In genomic region chr13:41569776-41570175, GRCm38 (mm10) we compare ENCODE assay signal across 24 mouse cellular contexts. TPM values are rescaled to one million over a fixed set of nuclear protein-coding genes. Genes with fewer than 3 reads are reported as not detected.
DNase-seq lines count a peak whose midpoint lies in the region; ATAC-seq and TF ChIP-seq lines count a peak whose summit lies in the region.
"Had no signal": no experiment of that assay in that cellular context is flagged by ENCODE, and none has a peak within 500 bp of the region (broad histone marks: within the 10 kb centered on the region; RNA-seq: fewer than 3 reads in every experiment).

No protein-coding gene starts in this region.

- no peak for DNase-seq in lung, postnatal 0 days (ENCODE audit: low spot score)
- no peak for DNase-seq in lung, adult 2 months
- DNase-seq in 3134 (ENCODE audit: extremely low read depth, insufficient read length, low spot score): peak; percentile 14
- peak; percentile 62 for DNase-seq in 3T3-L1 (ENCODE audit: low read depth, low spot score)
- DNase-seq: adrenal gland, adult 8-10 months; adrenal gland, postnatal 14 days; adrenal gland, postnatal 36 days; cerebellum, adult 11-12 months; cerebellum, adult 2 months; cerebellum, adult 9-10 months; cerebellum, postnatal 10 days; cerebellum, postnatal 25 days had no signal

- no peaks in the 10 kb centered on the region for H3K27me3 ChIP-seq in lung, postnatal 0 days (replicated peaks; ENCODE audit: insufficient read depth, low read length)
- H3K27me3 ChIP-seq in heart, embryonic 12.5 days (replicated peaks): peaks cover 12% of the 10 kb centered on the region
- H3K27me3 ChIP-seq: embryonic facial prominence, embryonic 12.5 days; Patski had no signal

- TF ChIP-seq EP300 in lung, postnatal 0 days (IDR thresholded peaks at IDR 0.05): no peak

- no peak overlapping the region for H3K4me2 ChIP-seq in lung, postnatal 0 days (replicated peaks; ENCODE audit: low read depth, low read length)
- H3K4me2 ChIP-seq in heart, embryonic 12.5 days: no peak overlapping the region
- H3K4me2 ChIP-seq: embryonic facial prominence, embryonic 12.5 days; forebrain, embryonic 12.5 days had no signal

- no peak overlapping the region for H3K4me3 ChIP-seq in lung, postnatal 0 days (ENCODE audit: low read depth, low read length)
- no peak overlapping the region for H3K4me3 ChIP-seq in lung, adult 2 months (replicated peaks; ENCODE audit: extremely low read depth, low read depth, low read length)
- no peak overlapping the region for H3K4me3 ChIP-seq in bone marrow, adult 2 months (replicated peaks; ENCODE audit: control insufficient read depth, low read depth, low read length)
- H3K4me3 ChIP-seq in heart, embryonic 12.5 days: no peak overlapping the region
- H3K4me3 ChIP-seq: embryonic facial prominence, embryonic 10.5 days; embryonic facial prominence, embryonic 12.5 days; erythroblast, embryonic 14.5 days; forebrain, embryonic 10.5 days; forebrain, embryonic 12.5 days had no signal

- H3K9ac ChIP-seq in lung, postnatal 0 days (replicated peaks; ENCODE audit: low read depth): no peak overlapping the region
- H3K9ac ChIP-seq in heart, embryonic 12.5 days: no peak overlapping the region
- H3K9ac ChIP-seq: embryonic facial prominence, embryonic 12.5 days; forebrain, embryonic 12.5 days had no signal

- no peak for ATAC-seq in lung, postnatal 0 days
- ATAC-seq in heart, embryonic 12.5 days (ENCODE audit: insufficient number of reproducible peaks, low FRiP score): no peak
- no peak for ATAC-seq in cerebellum, adult (ENCODE audit: insufficient number of reproducible peaks, low FRiP score, low TSS enrichment)
- ATAC-seq: activated CD4-positive, CD25-positive, alpha-beta regulatory T cell, adult 4 months; forebrain, embryonic 14.5 days; forebrain, embryonic 16.5 days; Patski had no signal

- no peaks in the 10 kb centered on the region for H3K36me3 ChIP-seq in lung, postnatal 0 days (ENCODE audit: insufficient read depth, low read length)
- H3K36me3 ChIP-seq in heart, embryonic 12.5 days: no peaks in the 10 kb centered on the region
- H3K36me3 ChIP-seq: embryonic facial prominence, embryonic 10.5 days; embryonic facial prominence, embryonic 12.5 days; forebrain, embryonic 10.5 days; forebrain, embryonic 12.5 days had no signal

- WGBS in lung, postnatal 0 days: 23% methylated on average over 3 of the region's 3 CpGs
- WGBS in lung, adult 2 months: 38% methylated on average over 3 of the region's 3 CpGs
- WGBS in bone marrow, adult 2 months: 43% methylated on average over 3 of the region's 3 CpGs
- WGBS in heart, embryonic 12.5 days: 62% methylated on average over 3 of the region's 3 CpGs

- no peak for TF ChIP-seq CTCF in lung, postnatal 0 days (IDR thresholded peaks at IDR 0.05)
- TF ChIP-seq CTCF in lung, adult 2 months (IDR thresholded peaks at IDR 0.05; ENCODE audit: insufficient read depth, low read length): no peak
- TF ChIP-seq CTCF in bone marrow, adult 2 months (IDR thresholded peaks at IDR 0.05; ENCODE audit: control insufficient read depth, insufficient read depth, low read length): no peak

- peak overlapping the region; percentile 8; the same call in 1 of the 2 replicates for H3K27ac ChIP-seq in lung, postnatal 0 days (ENCODE audit: low read length)
- H3K27ac ChIP-seq in bone marrow, adult 2 months (ENCODE audit: control insufficient read depth, insufficient read depth, low read depth, low read length, poor library complexity): peak overlapping the region; percentile 26; the same call in 1 of the 2 replicates
- H3K27ac ChIP-seq in heart, embryonic 12.5 days (ENCODE audit: poor library complexity, severe bottlenecking): no peak overlapping the region
- H3K27ac ChIP-seq: embryonic facial prominence, embryonic 12.5 days; forebrain, embryonic 10.5 days; forebrain, embryonic 12.5 days had no signal

- TF ChIP-seq POLR2A in lung, adult 2 months (IDR thresholded peaks at IDR 0.05; ENCODE audit: borderline replicate concordance, extremely low read depth, low read depth, low read length): no peak
- no peak for TF ChIP-seq POLR2A in bone marrow, adult 2 months (IDR thresholded peaks at IDR 0.05; ENCODE audit: borderline replicate concordance, control insufficient read depth, low read depth, low read length)

- peaks cover 10% of the 10 kb centered on the region; the same call in 1 of the 2 replicates for H3K4me1 ChIP-seq in lung, postnatal 0 days (ENCODE audit: insufficient read depth, low read depth, low read length)
- peaks cover 4% of the 10 kb centered on the region for H3K4me1 ChIP-seq in lung, adult 2 months (ENCODE audit: control insufficient read depth, insufficient read depth, low read length)
- no peaks in the 10 kb centered on the region; the same call in 1 of the 2 replicates for H3K4me1 ChIP-seq in bone marrow, adult 2 months (ENCODE audit: control insufficient read depth, insufficient read depth, low read length)
- H3K4me1 ChIP-seq in heart, embryonic 12.5 days (replicated peaks): 0 out of 2 replicates have a peak, but pooled peaks cover 6% of the 10 kb centered on the region

- H3K9me3 ChIP-seq in lung, postnatal 0 days (ENCODE audit: low read length): no peaks in the 10 kb centered on the region
- H3K9me3 ChIP-seq in heart, embryonic 12.5 days (replicated peaks): no peaks in the 10 kb centered on the region
- H3K9me3 ChIP-seq: embryonic facial prominence, embryonic 10.5 days; embryonic facial prominence, embryonic 12.5 days; forebrain, embryonic 10.5 days; forebrain, embryonic 12.5 days had no signal

RNA-seq across cellular contexts. Expression of gene Tmem170b, which starts 35.9 kb away (rescaled TPM):
- polyA plus RNA-seq in lung, postnatal 0 days (2015; fragmentation: Nextera tagmentation; extraction: Ambion mirVana): 11.6 and 12.1 TPM in 2 replicates
- 5.4 and 6.6 TPM in 2 replicates for polyA plus RNA-seq in lung, adult 2 months (2012; rRNA removed)
- polyA plus RNA-seq in bone marrow, adult 2 months (2011; ENCODE audit: insufficient read depth, insufficient read length, low replicate concordance, missing spikeins): 3.2 and 7.1 TPM in 2 replicates
- 17.8 and 18.2 TPM in 2 replicates for polyA plus RNA-seq in heart, embryonic 12.5 days (2016; fragmentation: Nextera tagmentation; extraction: Ambion mirVana)

Comparison
In these comparisons a context has a peak if more than half of its experiments do, and no peak if none do; other contexts are left out.
1. DNase-seq: peak in 3134 (single experiment) and 3T3-L1 (single experiment); none in lung, postnatal 0 days (single experiment) and lung, adult 2 months (single experiment).